Mouse (Mus musculus) right cerebral cortex, adult 2 months (tissue): Measurements from ENCODE around the gene Lgals3.
A peak's percentile ranks its signal among the peaks of the same experiment; 100 is the strongest.
"Not testable (repeated sequence)": the region's sequence is repeated elsewhere in the genome, so short reads cannot be mapped to it uniquely, and the experiment has no call there.

Experiments
- DNase-seq, 2 experiments: peaks; one replicate each; pipeline ENCODE4 v3.0.0; 2021 to 2022; ENCODE audit warnings: low spot score in 2 of 2

Lgals3 gene

GRCm38 (mm10) chr14:47367461-47367860 lies at the start of gene Lgals3:
Gene Lgals3 (plus strand): TSS chr14:47367751.
- DNase-seq: peak; percentile 62 to 64

- DNase-seq: no peak
These were observed 48.2 kb upstream of the Lgals3 start for GRCm38 (mm10) chr14:47319362-47319761.

DNA sequence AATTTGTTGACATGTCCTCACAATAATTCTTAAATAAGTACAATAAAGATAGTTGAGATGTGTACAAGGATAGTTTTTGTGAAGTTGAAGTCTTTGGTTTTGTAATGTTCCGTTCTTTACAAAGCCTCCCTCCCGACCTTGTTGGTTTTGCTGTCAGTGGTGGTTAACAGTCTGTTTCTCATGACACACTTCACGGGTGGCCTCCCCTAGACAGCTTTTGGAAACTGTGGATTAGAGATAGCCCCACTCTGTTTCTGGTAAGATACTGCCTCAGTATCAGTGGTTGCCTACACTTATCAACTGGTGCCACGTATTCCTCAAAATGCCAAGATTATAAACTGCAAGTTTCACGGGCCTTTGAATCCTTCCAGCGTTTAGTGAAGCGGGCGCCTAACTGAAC lies 46.0 kb upstream of the Lgals3 start:
- not testable (repeated sequence) for DNase-seq

DNA sequence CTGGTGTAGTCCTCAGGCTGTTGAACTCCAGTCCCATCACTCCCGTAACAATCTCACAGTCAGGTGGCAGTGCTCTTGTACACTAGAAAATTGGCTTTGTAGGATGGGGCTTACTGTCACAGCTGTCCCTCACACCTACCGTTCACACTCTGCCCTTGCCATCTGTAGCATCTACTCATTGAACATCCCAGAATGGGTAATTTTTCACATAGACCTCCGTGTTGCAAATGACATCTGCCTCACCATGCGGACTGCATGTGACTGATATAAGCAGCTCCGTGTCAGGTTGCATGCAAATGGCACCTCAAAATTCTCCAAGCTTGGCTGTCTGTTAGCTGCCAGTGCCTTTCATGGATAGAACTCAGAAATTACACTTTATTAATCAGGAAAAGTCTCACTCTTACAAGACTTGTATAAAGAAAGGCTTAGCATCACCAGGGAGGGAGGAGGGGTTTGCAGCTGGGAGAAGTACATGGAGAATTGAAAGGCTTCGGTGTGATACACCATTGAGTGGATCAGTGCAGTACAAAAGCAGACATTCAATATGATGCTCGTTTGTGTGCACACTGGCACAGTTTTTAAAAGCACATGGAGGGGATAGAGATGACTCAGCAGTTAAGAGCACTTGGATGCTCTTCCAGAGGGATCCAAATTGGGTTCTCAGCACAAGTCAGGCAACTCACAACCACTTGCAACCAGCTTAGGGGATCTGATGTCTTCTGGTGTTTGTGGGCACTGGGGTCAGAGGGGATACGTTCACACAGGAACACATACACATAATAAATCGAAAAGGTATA lies 41.4 kb upstream of the Lgals3 start:
- DNase-seq: peak in 1 of 2 experiments; percentile 5

DNA sequence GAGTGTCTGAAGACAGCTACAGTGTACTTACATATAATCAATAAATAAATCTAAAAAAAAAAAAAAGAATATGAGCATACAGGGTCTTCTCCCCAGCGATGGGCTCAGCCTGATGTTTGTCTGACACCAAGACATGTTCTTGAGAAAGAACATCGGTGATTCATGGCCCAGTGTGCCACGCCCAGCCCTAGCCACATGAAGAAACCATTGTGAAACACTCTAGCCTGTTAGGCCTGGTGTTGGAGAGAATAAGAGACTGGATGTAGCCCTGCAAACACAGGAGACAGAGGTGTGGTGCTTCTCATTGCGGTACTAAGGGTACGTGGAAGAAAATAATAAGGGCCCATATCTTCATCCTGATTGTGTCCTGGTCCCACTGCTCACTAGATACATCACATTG lies 40.2 kb upstream of the Lgals3 start:
- DNase-seq: no peak

GRCm38 (mm10) chr14:47331920-47332319 lies 35.6 kb upstream of the Lgals3 start:
- no peak for DNase-seq

DNA sequence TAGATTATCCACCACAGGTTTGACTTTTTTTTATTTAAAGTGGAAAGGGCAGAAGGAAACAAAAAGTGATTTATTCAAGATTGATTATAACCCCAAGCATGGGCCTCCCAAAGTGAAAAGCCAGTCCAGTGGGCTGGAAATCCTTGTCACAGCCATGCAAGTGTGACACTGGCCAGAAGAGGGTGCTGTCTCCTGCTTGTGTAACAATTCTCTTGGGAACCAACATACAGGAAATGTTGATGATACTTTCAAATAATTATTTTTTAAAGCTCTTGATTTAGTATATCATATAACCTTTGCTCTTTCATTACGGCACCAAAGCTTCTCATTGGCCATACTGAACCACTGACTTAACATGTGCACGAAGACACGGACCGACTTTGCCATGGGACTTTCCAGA lies 32.7 kb upstream of the Lgals3 start:
- DNase-seq: peak; percentile 85 to 88

DNA sequence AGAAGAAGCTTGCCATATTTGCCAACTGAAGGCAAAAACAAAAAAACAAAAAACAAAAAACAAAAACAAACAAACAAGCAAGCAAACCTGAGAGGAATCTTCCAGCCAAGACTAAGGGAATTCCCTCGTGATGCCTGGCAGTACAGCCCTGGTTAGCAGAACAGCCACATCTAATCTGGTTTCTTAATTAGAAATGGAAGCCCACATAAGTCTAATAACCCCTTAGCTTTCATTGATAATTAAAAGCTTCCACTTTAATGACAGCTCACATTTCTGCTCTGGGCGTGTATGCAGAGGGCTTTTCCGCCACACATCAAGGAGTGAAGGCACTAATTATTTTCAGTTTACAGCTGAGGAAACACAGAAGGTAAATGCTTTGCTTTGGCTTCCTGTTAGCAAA lies 32.3 kb upstream of the Lgals3 start:
- DNase-seq: no peak

DNA sequence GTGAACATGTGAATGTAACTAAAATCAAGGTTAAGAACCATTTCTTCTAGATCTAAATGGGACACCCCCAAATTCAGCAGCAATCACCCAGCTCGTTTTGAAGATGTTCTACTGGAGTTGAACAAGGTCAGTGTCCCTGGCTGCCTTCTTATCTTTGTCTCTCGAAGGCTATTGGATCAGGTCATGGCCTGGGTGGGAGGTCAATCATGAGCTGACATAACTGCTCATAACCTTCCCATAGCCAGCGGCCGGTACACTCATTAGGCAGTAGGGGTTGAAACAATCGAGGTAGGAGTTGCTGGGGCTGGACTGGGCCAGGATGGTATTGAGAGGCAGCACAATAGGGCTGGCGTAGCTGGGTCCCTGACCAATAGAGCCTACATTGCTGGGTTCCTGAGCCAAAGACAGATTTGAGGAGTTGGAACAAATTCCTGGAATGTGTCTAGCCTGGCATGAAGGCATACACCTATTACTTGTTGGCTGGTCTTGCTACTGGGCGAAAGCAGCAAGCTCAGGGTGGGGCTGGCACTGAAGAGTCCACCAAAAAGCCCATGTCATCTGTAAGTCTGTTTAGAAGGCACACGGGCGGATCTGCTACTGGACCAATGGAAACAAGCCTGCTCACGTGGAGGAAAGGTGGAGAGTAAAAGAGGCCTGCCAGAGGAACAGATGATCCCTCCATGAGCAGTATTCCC lies 27.2 kb upstream of the Lgals3 start:
- DNase-seq: no peak

DNA sequence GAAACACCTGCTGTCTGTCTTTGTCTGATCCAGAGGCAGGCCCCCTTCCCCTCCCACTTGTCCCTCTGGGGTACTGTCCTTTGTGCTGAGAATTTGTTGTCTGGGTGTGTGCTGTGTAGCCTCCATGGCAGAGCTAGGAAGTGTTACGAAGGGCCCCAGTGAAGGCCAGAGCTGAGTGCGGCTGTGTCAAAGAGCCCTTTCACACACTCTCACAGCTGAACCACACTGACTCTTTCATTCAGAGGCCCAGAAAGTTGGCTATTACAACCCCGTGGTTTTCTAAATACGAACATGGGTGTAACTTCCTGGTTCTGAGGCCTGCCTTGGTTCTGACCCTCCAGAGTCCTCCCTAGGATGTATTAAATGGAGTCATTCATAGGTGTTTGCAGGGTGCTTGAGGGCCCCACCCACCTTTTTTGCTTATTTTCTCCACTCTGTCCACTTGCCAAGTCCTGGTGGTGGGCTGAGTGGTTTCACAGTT lies 25.7 kb upstream of the Lgals3 start:
- no peak for DNase-seq

- DNase-seq: no peak
These were observed 20.8 kb upstream of the Lgals3 start for GRCm38 (mm10) chr14:47346715-47347114.

- DNase-seq: no peak
These were observed 16.6 kb upstream of the Lgals3 start for GRCm38 (mm10) chr14:47350974-47351373.

- DNase-seq: no peak
These were observed 15.3 kb upstream of the Lgals3 start for GRCm38 (mm10) chr14:47352272-47352671.

- no peak for DNase-seq
These were observed 14.3 kb upstream of the Lgals3 start for GRCm38 (mm10) chr14:47353240-47353639.

DNA sequence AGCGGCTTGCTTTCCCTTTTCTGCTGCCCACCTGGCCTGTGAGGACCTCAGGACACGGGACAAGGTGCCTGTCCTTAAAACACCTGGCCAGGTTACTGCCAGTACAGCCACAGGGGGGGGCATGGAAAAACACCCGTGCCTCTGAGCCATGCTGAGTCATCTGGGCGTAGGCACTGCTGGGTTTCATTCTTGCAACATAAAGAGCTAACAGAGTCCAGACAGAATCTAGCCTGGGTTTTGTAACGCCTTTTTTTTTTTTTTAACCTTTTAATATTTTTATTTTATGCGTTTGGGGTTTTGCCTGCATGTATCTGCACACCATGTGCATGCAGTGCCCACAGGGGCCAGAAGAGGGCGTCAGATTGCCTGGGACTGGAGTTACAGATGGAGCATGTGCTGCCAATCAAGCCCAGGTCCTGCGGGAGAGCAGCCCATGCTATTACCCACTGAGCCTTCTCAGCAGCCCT lies 13.4 kb upstream of the Lgals3 start:
- peak in 1 of 2 experiments; percentile 13 for DNase-seq

DNA sequence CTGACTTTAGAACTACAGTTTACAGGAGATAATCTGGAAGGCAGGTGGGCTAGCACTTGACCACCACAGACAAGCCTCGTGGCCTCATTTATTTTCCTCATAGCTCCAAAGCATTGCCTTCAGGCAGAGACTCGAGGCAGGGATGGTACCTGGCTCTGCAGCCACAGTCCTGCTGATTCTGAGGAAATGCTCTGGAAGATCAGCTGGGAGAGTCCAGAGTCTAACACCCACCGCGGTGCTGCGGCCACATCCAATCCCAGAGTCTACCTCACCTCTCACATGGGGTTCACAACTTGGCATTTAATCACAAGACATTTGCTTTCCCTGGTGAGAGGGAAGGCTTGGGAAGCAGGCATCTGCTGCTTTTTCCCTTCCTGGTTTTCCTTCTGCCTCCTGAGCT lies 12.6 kb upstream of the Lgals3 start:
- no peak for DNase-seq

DNA sequence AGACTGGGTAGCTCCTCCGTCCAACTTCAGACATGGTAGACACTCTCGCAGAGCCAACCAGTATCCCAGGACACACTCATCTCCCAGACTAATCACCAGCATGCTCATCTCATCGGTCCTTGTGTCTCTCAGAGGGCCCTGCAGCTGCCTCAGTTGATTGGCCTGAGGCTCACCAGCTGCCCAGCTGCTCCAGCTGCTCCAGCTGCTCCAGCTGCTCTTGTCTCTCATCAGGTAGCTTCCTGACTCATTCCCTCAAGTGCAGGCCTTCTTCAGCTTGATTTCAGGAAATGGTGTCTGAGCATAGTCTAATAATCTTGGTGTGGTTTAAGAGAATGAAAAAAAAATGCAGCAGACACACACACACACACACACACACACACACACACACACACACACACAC lies 10.9 kb upstream of the Lgals3 start:
- DNase-seq: no peak

DNA sequence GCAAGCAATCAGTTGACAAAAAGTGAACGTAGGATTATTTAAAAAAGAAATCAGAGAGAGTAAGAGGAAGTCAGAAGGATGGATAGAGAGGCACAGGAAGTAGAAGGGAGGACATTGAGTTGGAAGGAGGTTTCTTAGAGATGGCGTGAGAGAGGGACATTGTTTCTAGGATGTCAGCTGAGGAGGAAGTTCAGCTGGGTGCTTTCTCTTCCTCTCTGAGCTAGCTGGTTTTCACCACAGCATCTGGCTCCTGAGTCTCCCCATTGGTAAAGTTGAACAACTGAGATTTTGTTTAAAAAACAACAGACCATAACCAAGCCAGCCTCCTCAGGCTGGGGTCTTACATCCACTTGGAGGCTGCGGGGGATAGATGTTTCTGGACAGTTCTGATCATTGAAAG lies 7.9 kb upstream of the Lgals3 start:
- DNase-seq: no peak

DNA sequence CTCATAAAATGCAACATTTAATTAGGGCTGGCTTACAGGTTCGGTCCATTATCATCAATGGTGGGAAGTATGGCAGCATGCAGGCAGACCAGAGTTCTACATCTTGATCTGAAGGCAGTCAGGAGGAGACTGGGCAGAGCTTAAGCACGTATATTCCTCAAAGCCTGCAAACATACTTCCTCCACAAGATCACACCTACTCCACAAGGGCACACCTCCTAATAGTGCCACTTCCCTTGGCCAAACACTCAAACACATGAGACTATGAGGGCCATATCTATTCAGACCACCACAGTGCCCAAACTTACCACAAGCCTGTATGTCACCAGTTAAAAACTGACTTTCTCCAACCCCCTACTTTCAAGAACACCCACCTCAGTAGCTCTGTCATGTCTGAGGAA lies 6.1 kb upstream of the Lgals3 start:
- DNase-seq: no peak

- DNase-seq: no peak
These were observed 5.7 kb upstream of the Lgals3 start for GRCm38 (mm10) chr14:47361899-47362298.

DNA sequence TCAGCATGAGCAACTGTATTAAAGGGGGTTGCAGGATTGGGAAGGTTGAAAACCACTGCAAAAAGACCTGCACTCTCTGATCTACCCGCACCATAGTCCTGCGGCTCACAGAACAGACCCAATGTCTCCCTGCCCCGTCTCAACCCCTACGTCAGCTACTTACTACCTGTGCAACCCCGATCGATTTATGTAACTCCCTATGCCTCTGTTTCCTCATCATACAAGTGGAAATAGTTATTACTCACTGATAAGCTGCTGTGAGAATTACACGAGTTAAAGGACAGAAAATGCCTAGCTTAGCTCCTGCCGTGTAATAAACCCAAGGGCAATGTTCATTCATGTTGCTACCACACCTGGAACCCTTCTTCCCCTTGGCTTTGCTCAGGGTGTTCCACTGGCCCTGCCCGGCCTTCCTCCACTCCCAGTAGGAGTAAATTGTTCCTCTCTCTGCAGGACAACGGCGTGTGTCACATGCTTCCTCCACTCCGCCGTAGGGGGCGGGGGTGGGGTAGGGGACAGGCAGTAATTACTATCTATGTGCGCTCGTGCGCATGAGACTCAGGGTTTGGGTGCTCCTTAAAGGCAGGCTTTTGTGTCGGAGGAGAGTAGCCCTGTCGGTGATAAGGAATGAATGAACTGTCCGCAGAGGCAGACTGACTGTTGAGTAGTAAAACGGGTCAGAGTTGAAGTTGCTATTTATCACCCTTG lies 2.7 kb upstream of the Lgals3 start:
- DNase-seq: no peak

DNA sequence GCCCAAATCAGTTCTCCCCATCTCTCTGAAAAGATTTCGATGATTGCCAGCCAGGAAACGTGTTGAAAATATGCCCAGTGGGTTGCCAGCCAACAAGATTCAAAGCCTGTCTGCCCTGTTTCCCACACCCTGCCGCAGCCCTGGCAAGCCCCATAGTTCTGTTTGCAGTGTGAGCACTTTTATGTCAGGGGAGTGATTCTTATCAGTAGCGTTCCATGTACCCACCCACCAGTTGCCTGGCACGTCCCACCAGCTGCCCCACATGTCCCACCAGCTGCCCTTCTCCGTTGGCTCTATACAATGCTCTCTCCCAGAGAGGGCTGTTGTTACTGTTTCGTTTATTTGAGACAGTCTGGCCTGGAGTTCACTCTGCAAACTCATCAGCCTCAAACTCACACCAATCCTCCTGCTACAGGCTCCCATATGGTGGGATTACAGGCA lies 650 bp upstream of the Lgals3 start:
- DNase-seq: peak; percentile 33 to 37
